Mouse (Mus musculus) kidney, embryonic 16.5 days (tissue): ENCODE results near the gene Ncan. TPM values are rescaled to one million over a fixed set of nuclear protein-coding genes. Genes with fewer than 3 reads are reported as not detected.

Experiments used
- ATAC-seq: fragments of 200-750 bp; cut with Nextera tagmentation; 2 replicates; pipeline ENCODE4 v1.8.0; 2017; ENCODE audit warnings: moderate TSS enrichment; ENCODE audit not compliant: low FRiP score, low TSS enrichment
- H3K27ac ChIP-seq: fragments of 300-500 bp; sonication (generic); 2 replicates; pipeline ENCODE4 v1.5.1; 2014; ENCODE audit warnings: low read length
- H3K27me3 ChIP-seq: fragments of 300-500 bp; sonication (generic); 2 replicates; pipeline ENCODE4 v1.6.1; 2014; ENCODE audit warnings: low read length, control low read depth, mixed read lengths; ENCODE audit not compliant: insufficient read depth
- H3K36me3 ChIP-seq: fragments of 300-500 bp; sonication (generic); 2 replicates; pipeline ENCODE4 v1.6.1; 2014; ENCODE audit warnings: low read length, control low read depth, mixed read lengths; ENCODE audit not compliant: insufficient read depth
- H3K4me1 ChIP-seq: fragments of 300-500 bp; sonication (generic); 2 replicates; pipeline ENCODE4 v1.6.1; 2014; ENCODE audit warnings: low read length, control low read depth, mixed read lengths; ENCODE audit not compliant: insufficient read depth
- H3K4me2 ChIP-seq: fragments of 300-500 bp; sonication (generic); replicated peaks from 2 replicates; pipeline ENCODE4 v1.6.1; 2014; ENCODE audit warnings: low read depth, low read length
- H3K4me3 ChIP-seq: fragments of 300-500 bp; sonication (generic); 2 replicates; pipeline ENCODE4 v1.5.1; 2014; ENCODE audit warnings: mild to moderate bottlenecking, low read length
- H3K9ac ChIP-seq: fragments of 300-500 bp; sonication (generic); replicated peaks from 2 replicates; pipeline ENCODE4 v1.6.1; 2014; ENCODE audit warnings: low read length
- H3K9me3 ChIP-seq: fragments of 300-500 bp; sonication (generic); 2 replicates; pipeline ENCODE4 v1.6.1; 2016; ENCODE audit warnings: low read length, control low read depth
- WGBS: fragments of 180-500 bp; shearing (Covaris S2); extraction: QIAGEN DNeasy Blood & Tissue Kit; methylation state at CpG from one replicate; pipeline ENCODE4 v1.1.7; 2014; 5-methylcytosine and 5-hydroxymethylcytosine counted together
- polyA plus RNA-seq: library from polyadenylated mRNA; unstranded; fragments of >200 nt; fragmentation: Nextera tagmentation; extraction: Ambion mirVana; gene quantifications from 2 replicates; pipeline ENCODE4 v1.2.1, GENCODE M21; 2015

Gene Ncan
- polyA plus RNA-seq, 1 experiment from 2014 or later: 0.10 TPM

GRCm38 (mm10) chr8:70150158-70150557 is 29.5 kb upstream of the Ncan start:
- H3K27me3 ChIP-seq: no peaks in the 10 kb centered on the region
- 14% methylated on average over 13 of the region's 13 CpGs for WGBS
- peak overlapping the region; percentile 50; the same call in 1 of the 2 replicates for H3K9ac ChIP-seq
- H3K27ac ChIP-seq: no peak overlapping the region
- no peaks in the 10 kb centered on the region for H3K9me3 ChIP-seq
- H3K4me2 ChIP-seq: 0 out of 2 replicates have a peak overlapping the region, but pooled peaks have one; percentile 2
- peaks cover 15% of the 10 kb centered on the region; the same call in 1 of the 2 replicates for H3K36me3 ChIP-seq
- H3K4me3 ChIP-seq: no peak overlapping the region
- peak; percentile 17; the same call in 1 of the 2 replicates for ATAC-seq
- H3K4me1 ChIP-seq: peaks cover 7% of the 10 kb centered on the region; the same call in 1 of the 2 replicates

- H3K9me3 ChIP-seq: no peaks in the 10 kb centered on the region
- WGBS: 84% methylated on average over 7 of the region's 7 CpGs
- peaks cover 29% of the 10 kb centered on the region for H3K36me3 ChIP-seq
- peaks cover 7% of the 10 kb centered on the region; the same call in 1 of the 2 replicates for H3K4me1 ChIP-seq
- H3K4me3 ChIP-seq: no peak overlapping the region
- H3K27me3 ChIP-seq: no peaks in the 10 kb centered on the region
- H3K27ac ChIP-seq: no peak overlapping the region
- no peak for ATAC-seq
- no peak overlapping the region for H3K4me2 ChIP-seq
- no peak overlapping the region for H3K9ac ChIP-seq
Observed at GRCm38 (mm10) chr8:70147678-70148607, 27.3 kb upstream of the Ncan start.

GRCm38 (mm10) chr8:70139981-70140380 is 19.3 kb upstream of the Ncan start:
- Histone ChIP-seq H3K27ac (peak overlapping the region; percentile 80), H3K4me2 (peak overlapping the region; percentile 68), H3K9ac (peak overlapping the region; percentile 76), H3K4me1 (peaks cover 22% of the 10 kb centered on the region), H3K27me3 (no peaks in the 10 kb centered on the region), H3K36me3 (peaks cover 31% of the 10 kb centered on the region), H3K4me3 (peak overlapping the region; percentile 76), H3K9me3 (no peaks in the 10 kb centered on the region)
- WGBS: 7% methylated on average over 9 of the region's 9 CpGs
- ATAC-seq: no peak

GRCm38 (mm10) chr8:70139026-70139857 is 18.6 kb upstream of the Ncan start, which contains the start of the genes Rfxank, Borcs8 and Mef2b:
Gene Rfxank (minus strand): TSS chr8:70139154.
Gene Borcs8 (plus strand): TSS chr8:70139499.
Gene Mef2b (plus strand): TSS chr8:70139711.
- H3K4me3 ChIP-seq: peak within 1 kb of the TSS; percentile 76
- peak within 1 kb of the TSS; percentile 76 for H3K9ac ChIP-seq
- H3K4me2 ChIP-seq: peak within 1 kb of the TSS; percentile 68
- H3K4me1 ChIP-seq: peaks cover 22% of the 10 kb centered on the region
- H3K9me3 ChIP-seq: no peaks in the 10 kb centered on the region
- peaks cover 31% of the 10 kb centered on the region for H3K36me3 ChIP-seq
- H3K27me3 ChIP-seq: no peaks in the 10 kb centered on the region
- WGBS: under 1% methylated on average over 46 of the region's 46 CpGs
- ATAC-seq: peak; percentile 97
- H3K27ac ChIP-seq: peak within 1 kb of the TSS; percentile 87

- H3K36me3 ChIP-seq: peaks cover 36% of the 10 kb centered on the region
- ATAC-seq: no peak
Observed at GRCm38 (mm10) chr8:70137890-70138289, 17.2 kb upstream of the Ncan start.

GRCm38 (mm10) chr8:70136591-70136990 is 15.9 kb upstream of the Ncan start:
- peaks cover 36% of the 10 kb centered on the region for H3K36me3 ChIP-seq
- no peak for ATAC-seq
- H3K27me3 ChIP-seq: no peaks in the 10 kb centered on the region
- no peak overlapping the region for H3K4me2 ChIP-seq
- H3K27ac ChIP-seq: no peak overlapping the region
- H3K4me3 ChIP-seq: no peak overlapping the region
- no peak overlapping the region for H3K9ac ChIP-seq
- H3K9me3 ChIP-seq: no peaks in the 10 kb centered on the region
- 88% methylated on average over 4 of the region's 4 CpGs for WGBS
- peaks cover 27% of the 10 kb centered on the region for H3K4me1 ChIP-seq

More at GRCm38 (mm10) chr8:70137890-70138289, 17.2 kb upstream of the Ncan start:
- peaks cover 22% of the 10 kb centered on the region for H3K4me1 ChIP-seq
- no peak overlapping the region for H3K27ac ChIP-seq
- H3K9me3 ChIP-seq: no peaks in the 10 kb centered on the region
- peak overlapping the region; percentile 76 for H3K4me3 ChIP-seq
- H3K4me2 ChIP-seq: peak overlapping the region; percentile 68
- H3K27me3 ChIP-seq: no peaks in the 10 kb centered on the region
- no peak overlapping the region for H3K9ac ChIP-seq
- WGBS: 81% methylated on average over 4 of the region's 4 CpGs

GRCm38 (mm10) chr8:70134931-70135330 is 14.3 kb upstream of the Ncan start:
- 88% methylated on average over 9 of the region's 9 CpGs for WGBS
- no peak overlapping the region for H3K4me2 ChIP-seq
- H3K27me3 ChIP-seq: no peaks in the 10 kb centered on the region
- H3K9ac ChIP-seq: no peak overlapping the region
- H3K27ac ChIP-seq: no peak overlapping the region
- ATAC-seq: no peak
- no peak overlapping the region for H3K4me3 ChIP-seq
- no peaks in the 10 kb centered on the region for H3K9me3 ChIP-seq
- H3K4me1 ChIP-seq: peaks cover 17% of the 10 kb centered on the region
- peaks cover 36% of the 10 kb centered on the region for H3K36me3 ChIP-seq

GRCm38 (mm10) chr8:70134086-70134485 is 13.4 kb upstream of the Ncan start:
- H3K4me3 ChIP-seq: no peak overlapping the region
- ATAC-seq: no peak
- 85% methylated on average over 5 of the region's 5 CpGs for WGBS
- peaks cover 22% of the 10 kb centered on the region for H3K4me1 ChIP-seq
- H3K27me3 ChIP-seq: no peaks in the 10 kb centered on the region
- peaks cover 36% of the 10 kb centered on the region for H3K36me3 ChIP-seq
- no peak overlapping the region for H3K9ac ChIP-seq
- H3K4me2 ChIP-seq: no peak overlapping the region
- H3K9me3 ChIP-seq: no peaks in the 10 kb centered on the region
- H3K27ac ChIP-seq: no peak overlapping the region

- Histone ChIP-seq H3K4me3 (peak within 1 kb of the TSS; percentile 66), H3K4me2 (peak within 1 kb of the TSS; percentile 70), H3K9me3 (no peaks in the 10 kb centered on the region), H3K4me1 (peaks cover 11% of the 10 kb centered on the region), H3K9ac (peak within 1 kb of the TSS; percentile 64), H3K36me3 (peaks cover 33% of the 10 kb centered on the region), H3K27ac (no peak within 1 kb of the TSS), H3K27me3 (no peaks in the 10 kb centered on the region)
- ATAC-seq: peak; percentile 90
- WGBS: 3% methylated on average over 37 of the region's 37 CpGs
Observed at GRCm38 (mm10) chr8:70131166-70131883, 10.7 kb upstream of the Ncan start, which contains the start of gene Nr2c2ap. Gene Nr2c2ap (plus strand): TSS chr8:70131333.
